Mouse (Mus musculus) mouse embryonic stem cell (cell line): ENCODE results near the gene Slc52a3.

Experiments
- in situ Hi-C, 2 experiments: fragments of 300-500 bp; cut with MboI; formaldehyde crosslinking; loops; 1 replicate in 1 of 2; 3 replicates in 1 of 2; pipeline ENCODE4 v1.14.3; 2019 to 2020; ENCODE audit warnings: low sequenced_read_pairs in 2 of 2, low pct_unique_long_range_greater_than_20kb in 1 of 2, mixed read lengths in 1 of 2; ENCODE audit not compliant: unreplicated experiment in 1 of 2

Slc52a3 gene

GRCm38 (mm10) chr2:152020255-152020654 lies 23.9 kb downstream of the Slc52a3 start:
- in situ Hi-C loops, result loop anchor here in 1 of 2 experiments (10.0 kb wide), 1 partner anchor 175 kb away; no protein-coding TSS in a partner anchor

GRCm38 (mm10) chr2:152022022-152022421 lies 25.7 kb downstream of the Slc52a3 start:
- in situ Hi-C loops, result loop anchor here in 1 of 2 experiments (10.0 kb wide), 1 partner anchor 173 kb away; no protein-coding TSS in a partner anchor

GRCm38 (mm10) chr2:152024883-152025422 lies 28.6 kb downstream of the Slc52a3 start:
- in situ Hi-C loops, result loop anchor here in 1 of 2 experiments (10.0 kb wide), 1 partner anchor 170 kb away; no protein-coding TSS in a partner anchor

- in situ Hi-C loops, result loop anchor here in 1 of 2 experiments (5.0 to 10.0 kb wide), 2 partner anchors 58 to 165 kb away; no protein-coding TSS in a partner anchor
Observed at GRCm38 (mm10) chr2:152029252-152030082, 33.2 kb downstream of the Slc52a3 start.

GRCm38 (mm10) chr2:152030986-152031385 lies 34.7 kb downstream of the Slc52a3 start:
- in situ Hi-C loops, result loop anchor here in 1 of 2 experiments (5.0 kb wide), 1 partner anchor 56 kb away; no protein-coding TSS in a partner anchor

GRCm38 (mm10) chr2:152040101-152040500 lies 43.8 kb downstream of the Slc52a3 start:
- in situ Hi-C loops, result no loop called here

GRCm38 (mm10) chr2:152047116-152048002 lies 51.0 kb downstream of the Slc52a3 start:
- in situ Hi-C loops, result no loop called here

- in situ Hi-C loops, result no loop called here
Observed at GRCm38 (mm10) chr2:152048003-152048980, 52.0 kb downstream of the Slc52a3 start.

GRCm38 (mm10) chr2:152048981-152049441 lies 52.7 kb downstream of the Slc52a3 start:
- in situ Hi-C loops, result no loop called here

- in situ Hi-C loops, result no loop called here
Observed at GRCm38 (mm10) chr2:152049611-152050270, 53.4 kb downstream of the Slc52a3 start.

GRCm38 (mm10) chr2:152050316-152050715 lies 54.0 kb downstream of the Slc52a3 start:
- in situ Hi-C loops, result no loop called here

GRCm38 (mm10) chr2:152051985-152052384 lies 55.7 kb downstream of the Slc52a3 start:
- in situ Hi-C loops, result no loop called here

GRCm38 (mm10) chr2:152055406-152055805 lies 59.1 kb downstream of the Slc52a3 start:
- in situ Hi-C loops, result no loop called here

GRCm38 (mm10) chr2:152056368-152057251 lies 60.3 kb downstream of the Slc52a3 start:
- in situ Hi-C loops, result no loop called here

- in situ Hi-C loops, result no loop called here
Observed at GRCm38 (mm10) chr2:152057252-152057563, 60.9 kb downstream of the Slc52a3 start.
